Mouse (Mus musculus) embryonic facial prominence, embryonic 14.5 days (tissue): ENCODE measurements around the gene Def8. TPM values are rescaled to one million over a fixed set of nuclear protein-coding genes. Genes with fewer than 3 reads are reported as not detected.

Source experiments
- polyA plus RNA-seq: library from polyadenylated mRNA; unstranded; fragments of >200 nt; fragmentation: Nextera tagmentation; extraction: Ambion mirVana; gene quantifications from 2 replicates; pipeline ENCODE4 v1.2.1, GENCODE M21; 2014

Def8 gene
- polyA plus RNA-seq, 1 experiment from 2014 or later: 34.1 TPM

Other genes with a start within 250 kb of the Def8 start
- gene Dpep1, start 237.3 kb upstream of the Def8 start, polyA plus RNA-seq: 7.0 and 9.2 TPM in 2 replicates
- gene Chmp1a, start 210.8 kb upstream of the Def8 start, polyA plus RNA-seq: 113 and 133 TPM in 2 replicates
- gene Spata33, start 210.7 kb upstream of the Def8 start, polyA plus RNA-seq: 5.7 and 6.1 TPM in 2 replicates
- gene Cdk10, start 198.7 kb upstream of the Def8 start, polyA plus RNA-seq: 31.1 and 36.7 TPM in 2 replicates
- gene Spata2l, start 187.3 kb upstream of the Def8 start, polyA plus RNA-seq: 4.3 and 4.9 TPM in 2 replicates
- gene Zfp276, start 169.3 kb upstream of the Def8 start, polyA plus RNA-seq: 19.5 and 21.4 TPM in 2 replicates
- gene Vps9d1, start 169.2 kb upstream of the Def8 start, polyA plus RNA-seq: 24.5 and 26.3 TPM in 2 replicates
- 20.9 and 24.8 TPM in 2 replicates for gene Fanca, start 105.0 kb upstream of the Def8 start, polyA plus RNA-seq
- gene Spire2, start 90.8 kb upstream of the Def8 start, polyA plus RNA-seq: 2.7 and 2.8 TPM in 2 replicates
- 159 and 163 TPM in 2 replicates for gene Tcf25, start 49.8 kb upstream of the Def8 start, polyA plus RNA-seq
- 0.29 and 0.32 TPM in 2 replicates for gene Mc1r, start 16.4 kb upstream of the Def8 start, polyA plus RNA-seq
- 81.9 and 99.5 TPM in 2 replicates for gene Tubb3, start 12.1 kb upstream of the Def8 start, polyA plus RNA-seq
- 33.5 and 33.6 TPM in 2 replicates for gene Afg3l1, start 54.4 kb downstream of the Def8 start, polyA plus RNA-seq
- 13.5 and 14.4 TPM in 2 replicates for gene Dbndd1, start 91.9 kb downstream of the Def8 start, polyA plus RNA-seq
- gene Gas8, start 95.3 kb downstream of the Def8 start, polyA plus RNA-seq: 27.1 and 30.7 TPM in 2 replicates
- gene Rhou, start 230.4 kb downstream of the Def8 start, polyA plus RNA-seq: 9.5 and 9.6 TPM in 2 replicates